Mouse (Mus musculus) brain, embryonic 14.5 days (tissue): ENCODE measurements around the gene 1700025F22Rik.

Source experiments
- CTCF ChIP-seq: fragments of 200-500 bp; IDR thresholded peaks from 2 replicates; pipeline ENCODE4 v1.5.1; 2012; ENCODE audit warnings: inconsistent platforms, mild to moderate bottlenecking, moderate library complexity, borderline replicate concordance; ENCODE audit not compliant: insufficient read depth, insufficient read length; ENCODE audit errors: extremely low read depth
- POLR2A ChIP-seq: fragments of 200-500 bp; IDR thresholded peaks from 2 replicates; pipeline ENCODE4 v1.6.1; 2012; ENCODE audit warnings: mild to moderate bottlenecking, inconsistent platforms, borderline replicate concordance; ENCODE audit not compliant: poor library complexity, insufficient read depth, insufficient read length, severe bottlenecking; ENCODE audit errors: extremely low read depth

DNA sequence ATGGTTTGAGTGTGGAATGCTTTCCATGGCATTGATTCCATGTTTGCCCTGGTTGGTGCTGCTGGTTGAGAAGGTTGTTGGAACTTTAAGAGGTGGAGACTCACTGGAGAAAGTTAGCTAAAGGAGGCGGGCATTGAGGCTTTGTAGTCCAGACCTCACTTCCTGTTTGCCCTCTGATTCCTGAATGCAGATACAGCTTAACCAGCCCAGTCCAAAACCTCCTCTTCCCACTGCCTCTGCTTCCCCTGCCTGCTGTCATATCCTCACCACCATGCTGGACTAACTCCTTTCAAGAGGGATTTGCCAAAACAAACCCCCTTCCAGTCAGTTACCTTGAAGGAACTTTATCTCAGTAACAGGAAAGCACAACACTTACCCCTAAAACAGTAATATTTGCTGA, 27.4 kb upstream of the 1700025F22Rik start:
- TF ChIP-seq CTCF: no peak
- TF ChIP-seq POLR2A: no peak
